Mouse (Mus musculus): ENCODE measurements around the gene Ankrd34b. TPM values are rescaled to one million over a fixed set of nuclear protein-coding genes. Genes with fewer than 3 reads are reported as not detected.

Ankrd34b gene
- total RNA-seq, 1 experiment, result 0.31 TPM

DNA sequence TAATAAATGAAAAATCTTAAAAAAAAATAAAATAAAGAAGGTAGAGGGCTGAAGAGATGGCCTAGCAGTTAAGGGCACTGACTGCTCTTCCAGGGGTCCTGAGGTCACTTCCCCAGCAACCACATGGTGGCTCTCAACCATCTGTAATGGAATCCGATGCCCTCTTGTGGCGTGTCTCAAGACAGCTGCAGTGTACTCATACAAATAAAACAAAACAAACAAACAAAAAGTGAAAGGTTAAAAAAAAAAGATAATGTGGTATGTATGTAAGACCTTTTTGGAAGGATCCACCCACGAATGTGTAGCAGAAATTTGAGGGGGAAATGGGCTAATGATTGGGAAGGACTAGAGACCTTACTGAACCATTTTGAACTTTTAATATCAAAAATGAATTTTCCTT lies 57.7 kb downstream of the Ankrd34b start:
- no peak for DNase-seq (ENCODE audit: low read depth, low spot score)
- in situ Hi-C loops (cut with MboI; ENCODE audit: low sequenced_read_pairs in 2 of 2, unreplicated experiment in 2 of 2), result no loop called here
- Histone ChIP-seq H3K9me3 (ENCODE audit: control insufficient read depth, insufficient read depth, low read depth, low read length) (no peaks in the 10 kb centered on the region), H3K4me3 (ENCODE audit: insufficient read depth in 1 of 2, low read depth in 1 of 2, low read length in 2 of 2, poor library complexity in 1 of 2, severe bottlenecking in 1 of 2) (peak overlapping the region in 1 of 2 experiments; percentile 33; a peak in 1 of 4 replicates), H3K36me3 (ENCODE audit: control insufficient read depth, insufficient read depth, low read length, poor library complexity, severe bottlenecking) (no peaks in the 10 kb centered on the region), H3K9ac (ENCODE audit: insufficient read depth, low read depth, low read length, poor library complexity, severe bottlenecking) (no peak overlapping the region), H3K27ac (ENCODE audit: insufficient read depth, low read depth, low read length, poor library complexity, severe bottlenecking) (no peak overlapping the region), H3K4me1 (ENCODE audit: control insufficient read depth in 2 of 2, insufficient read depth in 2 of 2, low read length in 2 of 2, poor library complexity in 1 of 2) (no peaks in the 10 kb centered on the region)
- no peak for TF ChIP-seq HCFC1 (IDR thresholded peaks at IDR 0.05; ENCODE audit: borderline replicate concordance, insufficient read depth, low read length)
- no peak for TF ChIP-seq ZC3H11A (IDR thresholded peaks at IDR 0.05; ENCODE audit: borderline replicate concordance, low read depth, low read length)
- no peak for TF ChIP-seq CHD2 (IDR thresholded peaks at IDR 0.05; ENCODE audit: low read depth, low read length)

- H3K9ac ChIP-seq (ENCODE audit: insufficient read depth, low read depth, low read length, poor library complexity, severe bottlenecking), result 0 out of 2 replicates have a peak within 1 kb of the TSS, but pooled peaks have one; percentile 57
- H3K27ac ChIP-seq (ENCODE audit: insufficient read depth, low read depth, low read length, poor library complexity, severe bottlenecking), result no peak within 1 kb of the TSS
- DNase-seq (ENCODE audit: low read depth, low spot score), result peak; percentile 94
- no peaks in the 10 kb centered on the region for H3K36me3 ChIP-seq (ENCODE audit: control insufficient read depth, insufficient read depth, low read length, poor library complexity, severe bottlenecking)
- H3K4me3 ChIP-seq (ENCODE audit: insufficient read depth in 1 of 2, low read depth in 1 of 2, low read length in 2 of 2, poor library complexity in 1 of 2, severe bottlenecking in 1 of 2), result peak within 1 kb of the TSS; percentile 33 to 38; a peak in 3 of 4 replicates
- no peaks in the 10 kb centered on the region for H3K4me1 ChIP-seq (ENCODE audit: control insufficient read depth in 2 of 2, insufficient read depth in 2 of 2, low read length in 2 of 2, poor library complexity in 1 of 2)
- in situ Hi-C loops (cut with MboI; ENCODE audit: low sequenced_read_pairs in 2 of 2, unreplicated experiment in 2 of 2), result no loop called here
- no peaks in the 10 kb centered on the region for H3K9me3 ChIP-seq (ENCODE audit: control insufficient read depth, insufficient read depth, low read depth, low read length)
- TF ChIP-seq CHD2 (IDR thresholded peaks at IDR 0.05; ENCODE audit: low read depth, low read length) (no peak), HCFC1 (IDR thresholded peaks at IDR 0.05; ENCODE audit: borderline replicate concordance, insufficient read depth, low read length) (no peak; the same call in 1 of the 2 replicates), ZC3H11A (IDR thresholded peaks at IDR 0.05; ENCODE audit: borderline replicate concordance, low read depth, low read length) (no peak)
These were observed 58.3 kb downstream of the Ankrd34b start, which contains the start of gene Fam151b for GRCm38 (mm10) chr13:92483852-92484463. Gene Fam151b, minus strand, starts transcription at chr13:92484015.

GRCm38 (mm10) chr13:92490817-92491216 lies 65.1 kb downstream of the Ankrd34b start:
- TF ChIP-seq ZC3H11A (IDR thresholded peaks at IDR 0.05; ENCODE audit: borderline replicate concordance, low read depth, low read length) (no peak), HCFC1 (IDR thresholded peaks at IDR 0.05; ENCODE audit: borderline replicate concordance, insufficient read depth, low read length) (no peak), CHD2 (IDR thresholded peaks at IDR 0.05; ENCODE audit: low read depth, low read length) (no peak), MAFK (IDR thresholded peaks at IDR 0.05; ENCODE audit: insufficient read depth, low read depth, low read length) (no peak), ZNF384 (IDR thresholded peaks at IDR 0.05; ENCODE audit: low read depth, low read length) (no peak)
- Histone ChIP-seq H3K9ac (ENCODE audit: insufficient read depth, low read depth, low read length, poor library complexity, severe bottlenecking) (no peak overlapping the region), H3K9me3 (ENCODE audit: control insufficient read depth, insufficient read depth, low read depth, low read length) (no peaks in the 10 kb centered on the region), H3K4me1 (ENCODE audit: control insufficient read depth in 2 of 2, insufficient read depth in 2 of 2, low read length in 2 of 2, poor library complexity in 1 of 2) (no peaks in the 10 kb centered on the region), H3K4me3 (ENCODE audit: insufficient read depth in 1 of 2, low read depth in 1 of 2, low read length in 2 of 2, poor library complexity in 1 of 2, severe bottlenecking in 1 of 2) (no peak overlapping the region), H3K36me3 (ENCODE audit: control insufficient read depth, insufficient read depth, low read length, poor library complexity, severe bottlenecking) (no peaks in the 10 kb centered on the region), H3K27ac (ENCODE audit: insufficient read depth, low read depth, low read length, poor library complexity, severe bottlenecking) (no peak overlapping the region)
- in situ Hi-C loops (cut with MboI; ENCODE audit: low sequenced_read_pairs in 2 of 2, unreplicated experiment in 2 of 2), result no loop called here
- no peak for DNase-seq (ENCODE audit: low read depth, low spot score)

Other genes starting within 250 kb of the Ankrd34b start
- gene Gm20379, start 119.9 kb upstream of the Ankrd34b start, total RNA-seq (2012; rRNA removed), result 0.21 and 0.22 TPM in 2 replicates
- 8.6 and 15.7 TPM in 2 replicates for gene Dhfr, start 71.2 kb upstream of the Ankrd34b start, total RNA-seq (2012; rRNA removed)
- gene Msh3, start 70.9 kb upstream of the Ankrd34b start, total RNA-seq (2012; rRNA removed), result 32.8 and 33.0 TPM in 2 replicates
- gene Fam151b, start 58.1 kb downstream of the Ankrd34b start, total RNA-seq (2012; rRNA removed), result 0.63 and 1.2 TPM in 2 replicates
- gene Zfyve16, start 105.0 kb downstream of the Ankrd34b start, total RNA-seq (2012; rRNA removed), result 8.8 and 12.6 TPM in 2 replicates
- gene Spz1, start 150.3 kb downstream of the Ankrd34b start, total RNA-seq (2012; rRNA removed), result 0.76 and 1.8 TPM in 2 replicates
- 14.9 and 25.8 TPM in 2 replicates for gene Serinc5, start 185.2 kb downstream of the Ankrd34b start, total RNA-seq (2012; rRNA removed)

All from ES-E14 (cell line).